Mouse (Mus musculus) embryonic facial prominence, embryonic 14.5 days (tissue): ENCODE data around the gene Plcb2. TPM values are rescaled to one million over a fixed set of nuclear protein-coding genes. Genes with fewer than 3 reads are reported as not detected.

ENCODE experiments used
- ATAC-seq: fragments of 200-750 bp; cut with Nextera tagmentation; 2 replicates; pipeline ENCODE4 v1.8.0; 2017; ENCODE audit warnings: low read depth, moderate number of reproducible peaks, moderate TSS enrichment
- DNase-seq: peaks from one replicate; pipeline ENCODE4 v3.0.0-alpha.2; 2015; ENCODE audit warnings: low spot score
- H3K27ac ChIP-seq: fragments of 300-500 bp; sonication (generic); replicated peaks from 2 replicates; pipeline ENCODE4 v1.5.1; 2014; ENCODE audit warnings: low read depth, mild to moderate bottlenecking, low read length, moderate library complexity
- H3K27me3 ChIP-seq: fragments of 300-500 bp; sonication (generic); replicated peaks from 2 replicates; pipeline ENCODE4 v1.6.1; 2014; ENCODE audit warnings: low read length; ENCODE audit not compliant: control insufficient read depth, insufficient read depth
- H3K36me3 ChIP-seq: fragments of 300-500 bp; sonication (generic); 2 replicates; pipeline ENCODE4 v1.6.1; 2014; ENCODE audit warnings: low read length, mixed read lengths; ENCODE audit not compliant: control insufficient read depth, insufficient read depth
- H3K4me1 ChIP-seq: fragments of 300-500 bp; sonication (generic); 2 replicates; pipeline ENCODE4 v1.6.1; 2014; ENCODE audit warnings: antibody characterized with exemption, low read length; ENCODE audit not compliant: control insufficient read depth, insufficient read depth
- H3K4me2 ChIP-seq: fragments of 300-500 bp; sonication (generic); 2 replicates; pipeline ENCODE4 v1.6.1; 2014; ENCODE audit warnings: low read depth, mild to moderate bottlenecking, low read length, moderate library complexity, mixed read lengths
- H3K4me3 ChIP-seq: fragments of 300-500 bp; sonication (generic); 2 replicates; pipeline ENCODE4 v1.5.1; 2014; ENCODE audit warnings: low read depth, mild to moderate bottlenecking, low read length
- H3K9ac ChIP-seq: fragments of 300-500 bp; sonication (generic); 2 replicates; pipeline ENCODE4 v1.6.1; 2014; ENCODE audit warnings: low read depth, mild to moderate bottlenecking, low read length, moderate library complexity, mixed read lengths
- H3K9me3 ChIP-seq: fragments of 300-500 bp; sonication (generic); 2 replicates; pipeline ENCODE4 v1.6.1; 2016; ENCODE audit warnings: low read length; ENCODE audit not compliant: control insufficient read depth
- WGBS: fragments of 180-500 bp; shearing (Covaris S2); extraction: QIAGEN DNeasy Blood & Tissue Kit; methylation state at CpG from one replicate; pipeline ENCODE4 v1.1.7; 2014; 5-methylcytosine and 5-hydroxymethylcytosine counted together
- polyA plus RNA-seq: library from polyadenylated mRNA; unstranded; fragments of >200 nt; fragmentation: Nextera tagmentation; extraction: Ambion mirVana; gene quantifications from 2 replicates; pipeline ENCODE4 v1.2.1, GENCODE M21; 2014

The Plcb2 gene
- polyA plus RNA-seq, 1 experiment from 2014 or later, result 0.85 TPM

DNA sequence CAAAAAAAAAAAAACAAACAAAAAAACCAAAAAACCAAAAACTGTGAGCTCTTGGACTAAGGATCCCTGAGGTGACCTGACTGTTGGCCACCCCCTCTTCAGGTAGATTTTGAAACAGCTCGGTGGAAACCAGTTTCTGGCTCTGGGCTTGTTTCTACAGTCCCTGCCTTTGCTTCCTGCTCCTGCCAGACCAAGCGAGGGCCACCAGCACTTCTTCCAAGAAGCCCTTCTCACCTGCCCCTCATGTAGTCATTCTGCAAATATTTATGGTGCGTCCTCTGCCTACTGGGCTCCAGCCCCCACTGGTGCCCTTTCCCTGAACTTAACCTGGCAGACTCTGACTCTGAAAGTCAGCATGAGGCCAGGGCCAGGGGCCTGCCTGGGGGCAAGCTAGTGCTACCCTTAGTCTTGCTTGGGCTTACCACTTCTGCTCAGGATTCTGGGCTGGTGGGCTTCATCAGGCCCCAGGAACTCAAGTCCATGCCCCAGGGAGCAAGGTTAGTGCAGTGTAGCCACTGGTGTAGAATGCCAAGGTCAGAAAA lies 63.2 kb downstream of the Plcb2 start:
- no peak overlapping the region for H3K4me2 ChIP-seq
- peaks cover 28% of the 10 kb centered on the region for H3K27me3 ChIP-seq
- WGBS, result 68% methylated on average over 3 of the region's 3 CpGs
- no peak overlapping the region for H3K27ac ChIP-seq
- no peaks in the 10 kb centered on the region for H3K36me3 ChIP-seq
- ATAC-seq (no peak), DNase-seq (no peak)
- H3K4me3 ChIP-seq, result no peak overlapping the region
- H3K4me1 ChIP-seq, result peaks cover 5% of the 10 kb centered on the region; the same call in 1 of the 2 replicates
- no peaks in the 10 kb centered on the region for H3K9me3 ChIP-seq
- H3K9ac ChIP-seq, result no peak overlapping the region

DNA sequence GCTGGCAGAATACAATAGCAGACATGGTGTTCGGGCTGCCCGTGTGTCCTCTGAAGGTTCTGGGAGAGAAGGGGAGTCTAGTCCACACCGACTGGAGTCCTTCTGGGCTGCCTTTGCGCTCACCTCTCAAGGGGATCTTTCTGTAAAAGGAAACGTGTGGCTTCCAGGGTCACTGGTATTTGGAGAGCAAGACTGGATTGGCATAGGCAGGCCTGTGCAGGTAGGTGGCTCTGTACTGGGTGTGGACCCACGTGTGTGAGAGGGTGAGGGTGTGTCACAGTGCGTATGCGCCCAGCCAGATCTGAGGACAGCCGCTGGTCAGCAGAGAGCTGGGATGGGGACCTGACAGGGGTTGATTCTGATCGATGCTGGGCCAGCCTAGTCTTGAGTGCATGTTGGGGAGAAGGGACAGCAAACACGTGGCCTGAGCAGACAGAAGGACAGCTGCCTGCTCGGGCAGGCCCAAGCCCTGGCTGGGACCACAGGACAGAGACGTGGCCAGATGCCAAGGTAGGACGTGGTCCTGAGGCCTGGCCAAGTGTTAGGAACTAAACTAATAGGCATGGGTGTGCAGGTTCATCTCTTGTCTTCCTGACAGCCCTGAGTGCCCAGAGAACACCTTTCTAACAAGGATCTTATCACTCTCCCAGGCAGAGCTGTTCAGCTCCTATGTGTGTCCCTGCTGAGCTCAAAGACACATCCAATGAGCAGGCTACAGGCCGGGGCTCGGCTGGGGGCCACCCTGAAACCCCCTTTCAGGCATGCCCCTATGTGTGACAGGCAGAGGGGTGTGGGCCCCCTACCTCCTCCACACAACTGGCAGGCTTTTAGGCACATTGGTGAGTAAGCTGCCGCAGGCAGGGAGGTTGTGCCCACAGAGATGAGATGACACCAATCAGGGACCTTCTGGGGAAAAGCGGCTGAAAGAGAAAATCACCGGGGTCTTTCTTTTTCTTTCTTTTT lies 64.2 kb downstream of the Plcb2 start:
- H3K27ac ChIP-seq, result no peak overlapping the region
- H3K27me3 ChIP-seq, result peaks cover 28% of the 10 kb centered on the region
- peak overlapping the region; percentile 45 for H3K4me3 ChIP-seq
- H3K4me1 ChIP-seq, result peaks cover 12% of the 10 kb centered on the region
- no peaks in the 10 kb centered on the region for H3K36me3 ChIP-seq
- peak overlapping the region; percentile 84 for H3K4me2 ChIP-seq
- peak overlapping the region; percentile 51; the same call in 1 of the 2 replicates for H3K9ac ChIP-seq
- H3K9me3 ChIP-seq, result no peaks in the 10 kb centered on the region
- DNase-seq (no peak), ATAC-seq (peak; percentile 31; the same call in 1 of the 2 replicates)
- WGBS, result 53% methylated on average over 19 of the region's 19 CpGs

DNA sequence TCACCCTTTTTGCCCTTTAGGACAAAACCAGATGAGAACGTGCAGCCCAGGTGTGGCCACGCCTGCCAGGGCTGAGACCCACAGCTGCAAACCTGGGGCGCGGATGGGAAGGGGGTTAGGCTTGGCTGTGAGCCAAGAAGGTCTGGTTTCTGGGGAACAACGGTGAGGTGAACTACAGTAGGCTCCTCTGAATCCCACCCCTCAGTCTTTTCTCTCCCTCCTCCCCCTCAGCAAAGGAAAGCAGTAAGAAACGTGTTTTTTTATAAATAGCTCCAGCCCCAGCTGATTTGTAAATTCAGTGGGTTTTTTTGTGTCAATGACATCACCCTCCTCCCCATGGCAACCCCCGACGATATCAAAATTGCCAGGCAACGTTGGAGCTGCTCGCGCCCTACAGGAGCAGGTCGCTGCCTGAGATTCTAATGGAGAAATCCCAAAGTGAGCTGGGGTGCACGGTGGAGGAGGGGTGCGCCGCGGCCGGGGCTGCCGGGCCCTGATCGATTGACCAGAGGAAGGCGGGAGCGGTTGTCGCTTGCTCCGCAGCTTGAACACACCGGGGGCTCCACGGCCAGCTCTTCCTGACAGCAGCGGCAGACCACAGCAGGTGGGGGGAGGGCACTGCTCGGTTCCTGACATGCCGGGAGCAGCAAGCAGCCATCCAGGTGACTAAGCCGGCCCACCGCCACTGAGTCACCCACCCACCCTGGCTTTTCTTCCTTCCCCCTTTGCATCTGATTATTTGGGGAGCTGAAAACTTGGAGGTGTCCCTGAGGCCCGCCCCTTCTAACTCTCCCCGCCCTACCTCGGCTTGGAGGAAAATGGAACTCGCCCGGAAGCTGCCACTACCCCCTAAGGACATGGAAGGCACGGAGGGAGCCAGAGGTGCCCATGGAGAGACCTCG lies 65.1 kb downstream of the Plcb2 start, which contains the start of gene Pak6:
Gene Pak6, plus strand, starts transcription at position 402 of the 902 bp plus-strand sequence.
- peaks cover 28% of the 10 kb centered on the region for H3K27me3 ChIP-seq
- H3K9me3 ChIP-seq, result no peaks in the 10 kb centered on the region
- whole genome bisulfite sequencing, result 2% methylated on average over 28 of the region's 37 CpGs
- ATAC-seq (peak; percentile 24; the same call in 1 of the 2 replicates), DNase-seq (no peak)
- H3K4me3 ChIP-seq, result peak within 1 kb of the TSS; percentile 45
- H3K4me2 ChIP-seq, result peak within 1 kb of the TSS; percentile 84
- H3K9ac ChIP-seq, result peak within 1 kb of the TSS; percentile 51
- peaks cover 14% of the 10 kb centered on the region for H3K4me1 ChIP-seq
- no peaks in the 10 kb centered on the region for H3K36me3 ChIP-seq
- no peak within 1 kb of the TSS for H3K27ac ChIP-seq

DNA sequence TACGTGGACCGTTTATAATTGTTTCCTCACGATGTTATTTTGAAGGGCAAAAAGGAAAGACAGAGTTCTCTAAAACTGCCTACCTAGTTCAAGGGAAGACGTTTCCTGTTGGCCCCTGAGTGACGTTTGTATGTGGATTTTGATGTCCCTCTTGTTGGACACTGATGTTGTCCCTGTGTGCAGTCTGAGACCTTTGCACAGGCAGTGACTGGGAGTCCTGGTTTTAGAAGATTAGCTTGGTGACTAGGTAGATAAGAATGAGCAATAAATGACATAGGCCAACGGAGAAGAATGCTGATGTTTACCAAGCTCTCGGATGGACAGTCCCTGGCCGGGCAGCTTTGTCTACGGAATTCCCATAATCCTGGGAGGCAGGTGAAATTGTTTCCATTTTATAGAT lies 66.3 kb downstream of the Plcb2 start:
- Histone ChIP-seq H3K27ac (no peak overlapping the region), H3K9ac (no peak overlapping the region), H3K27me3 (peaks cover 28% of the 10 kb centered on the region), H3K9me3 (no peaks in the 10 kb centered on the region), H3K4me2 (no peak overlapping the region), H3K4me1 (peaks cover 14% of the 10 kb centered on the region), H3K4me3 (no peak overlapping the region), H3K36me3 (no peaks in the 10 kb centered on the region)
- WGBS, result 76% methylated on average over 9 of the region's 9 CpGs
- ATAC-seq (no peak), DNase-seq (no peak)

DNA sequence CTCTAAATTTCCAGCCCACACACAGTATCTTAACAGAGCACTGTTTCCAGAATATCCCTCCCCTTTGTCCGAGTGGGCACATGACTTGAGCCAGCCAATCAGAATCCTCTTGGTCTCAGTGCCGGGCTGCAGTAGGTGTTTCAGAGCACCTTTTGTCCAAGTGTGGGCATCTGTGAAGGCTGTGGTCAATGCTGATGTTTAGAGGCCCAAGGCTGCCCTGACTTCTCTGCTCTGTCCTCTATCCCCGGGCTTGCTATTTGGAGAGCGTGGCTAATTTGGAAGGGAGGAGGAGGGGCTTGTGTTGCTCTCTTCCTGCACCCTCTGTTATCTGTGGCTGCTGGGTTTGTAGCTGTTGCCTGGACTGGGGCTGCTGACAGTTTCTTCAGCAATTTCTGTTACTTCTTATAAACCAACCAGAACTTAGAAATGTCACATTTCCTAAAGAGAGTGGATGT lies 68.2 kb downstream of the Plcb2 start:
- 0% methylated on average over 4 of the region's 4 CpGs for WGBS
- ATAC-seq, result peak; percentile 67
- DNase-seq, result peak; percentile 54
- Histone ChIP-seq H3K27ac (no peak overlapping the region), H3K4me3 (peak overlapping the region; percentile 34), H3K9me3 (no peaks in the 10 kb centered on the region), H3K4me1 (peaks cover 20% of the 10 kb centered on the region), H3K27me3 (peaks cover 28% of the 10 kb centered on the region), H3K4me2 (peak overlapping the region; percentile 51), H3K9ac (peak overlapping the region; percentile 21), H3K36me3 (no peaks in the 10 kb centered on the region)

DNA sequence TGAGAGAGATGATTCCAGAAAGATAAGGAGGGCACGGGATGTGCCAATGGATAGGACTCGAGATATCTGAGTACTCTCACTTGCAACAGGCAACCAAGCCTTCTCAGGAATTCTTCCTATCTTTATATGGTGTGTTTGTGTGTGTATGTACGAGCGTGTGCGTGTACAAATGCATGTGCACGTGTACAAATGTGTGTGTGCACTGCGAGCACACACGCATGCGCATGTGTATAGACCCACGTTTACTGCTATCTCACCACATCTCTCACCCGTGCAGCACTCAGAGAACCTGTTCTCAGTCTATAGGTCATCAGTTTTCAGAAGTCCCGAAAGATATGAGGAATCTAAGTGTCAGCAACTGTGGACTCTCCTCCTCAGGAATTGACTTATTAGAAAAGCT lies 68.7 kb downstream of the Plcb2 start:
- H3K4me1 ChIP-seq, result peaks cover 21% of the 10 kb centered on the region
- WGBS, result 82% methylated on average over 12 of the region's 12 CpGs
- no peaks in the 10 kb centered on the region for H3K9me3 ChIP-seq
- no peaks in the 10 kb centered on the region for H3K36me3 ChIP-seq
- H3K4me2 ChIP-seq, result peak overlapping the region; percentile 51
- H3K27ac ChIP-seq, result no peak overlapping the region
- peak overlapping the region; percentile 34 for H3K4me3 ChIP-seq
- DNase-seq, result no peak
- peaks cover 26% of the 10 kb centered on the region for H3K27me3 ChIP-seq
- H3K9ac ChIP-seq, result no peak overlapping the region
- no peak for ATAC-seq

DNA sequence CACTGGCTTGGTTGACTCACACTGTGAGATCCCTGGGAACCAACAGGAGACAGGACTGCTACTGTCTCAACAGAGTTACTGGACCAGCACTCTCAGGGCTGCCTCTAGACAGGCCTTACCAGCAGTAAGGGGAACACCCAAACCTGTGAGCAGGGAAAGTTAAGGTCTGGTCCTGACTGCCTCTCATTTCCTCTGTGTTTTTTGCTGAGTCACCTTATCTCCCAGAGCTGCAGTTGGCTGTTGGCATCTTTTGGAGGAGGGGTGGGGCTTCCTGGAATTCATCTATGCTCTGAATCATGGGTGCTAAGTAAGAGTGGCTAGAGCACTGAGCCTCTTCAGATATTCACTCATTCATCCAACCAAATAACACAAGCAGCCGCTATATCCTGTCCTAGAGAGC lies 69.2 kb downstream of the Plcb2 start:
- Histone ChIP-seq H3K27ac (no peak overlapping the region), H3K9ac (no peak overlapping the region), H3K27me3 (peaks cover 23% of the 10 kb centered on the region), H3K4me2 (no peak overlapping the region), H3K9me3 (no peaks in the 10 kb centered on the region), H3K4me1 (peaks cover 25% of the 10 kb centered on the region), H3K36me3 (no peaks in the 10 kb centered on the region), H3K4me3 (no peak overlapping the region)
- WGBS, result 74% methylated on average over 1 of the region's 1 CpGs
- no peak for ATAC-seq
- no peak for DNase-seq

DNA sequence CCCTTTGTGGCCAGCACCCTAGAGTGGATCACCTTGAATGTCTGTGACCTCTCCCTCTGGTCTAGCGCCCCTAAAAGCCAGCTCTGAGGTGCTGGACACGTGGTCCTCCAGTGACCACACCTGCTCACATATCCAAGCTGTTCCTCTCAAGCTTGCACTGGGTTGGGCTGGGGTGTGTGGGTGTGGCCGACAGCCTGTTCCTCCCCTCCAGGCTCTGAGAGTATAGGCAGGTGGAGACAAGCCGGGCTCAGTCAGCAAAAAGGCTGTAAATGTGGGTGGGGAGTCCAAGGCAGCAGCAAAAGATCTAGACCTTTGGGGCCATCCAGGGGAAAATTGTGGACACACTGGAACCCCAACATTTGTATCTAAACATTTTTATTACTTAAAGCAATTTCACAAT lies 69.8 kb downstream of the Plcb2 start:
- H3K36me3 ChIP-seq, result no peaks in the 10 kb centered on the region
- DNase-seq (peak; percentile 67), ATAC-seq (peak; percentile 48)
- H3K27ac ChIP-seq, result no peak overlapping the region
- H3K27me3 ChIP-seq, result peaks cover 17% of the 10 kb centered on the region
- no peaks in the 10 kb centered on the region for H3K9me3 ChIP-seq
- no peak overlapping the region for H3K4me3 ChIP-seq
- no peak overlapping the region for H3K9ac ChIP-seq
- WGBS, result 40% methylated on average over 4 of the region's 4 CpGs
- peaks cover 26% of the 10 kb centered on the region for H3K4me1 ChIP-seq
- no peak overlapping the region for H3K4me2 ChIP-seq
